Mouse (Mus musculus): ENCODE measurements around the gene Tubb5. TPM values are rescaled to one million over a fixed set of nuclear protein-coding genes. Genes with fewer than 3 reads are reported as not detected.

The Tubb5 gene
- polyA plus RNA-seq, 1 experiment from 2014 or later, result 833 TPM

GRCm38 (mm10) chr17:35835424-35836140, 2.5 kb downstream of the Tubb5 start:
- H3K9ac ChIP-seq, result peak overlapping the region; percentile 79; the same call in 1 of the 2 replicates
- H3K9me3 ChIP-seq, result no peaks in the 10 kb centered on the region
- H3K36me3 ChIP-seq, result peaks cover 52% of the 10 kb centered on the region
- no peaks in the 10 kb centered on the region for H3K27me3 ChIP-seq
- H3K4me3 ChIP-seq, result peak overlapping the region; percentile 63
- WGBS, result 69% methylated on average over 26 of the region's 26 CpGs
- peak overlapping the region; percentile 71 for H3K4me2 ChIP-seq
- no peak overlapping the region for H3K27ac ChIP-seq
- peaks cover 39% of the 10 kb centered on the region for H3K4me1 ChIP-seq
- no peak for ATAC-seq (ENCODE audit: insufficient number of reproducible peaks, low FRiP score, low TSS enrichment, low read depth)

- H3K36me3 ChIP-seq, result peaks cover 54% of the 10 kb centered on the region
- H3K4me1 ChIP-seq, result peaks cover 44% of the 10 kb centered on the region
- H3K9ac ChIP-seq, result peak overlapping the region; percentile 20; the same call in 1 of the 2 replicates
- H3K4me2 ChIP-seq, result peak overlapping the region; percentile 71
- H3K27ac ChIP-seq, result no peak overlapping the region
- peak overlapping the region; percentile 63 for H3K4me3 ChIP-seq
- H3K27me3 ChIP-seq, result no peaks in the 10 kb centered on the region
- H3K9me3 ChIP-seq, result no peaks in the 10 kb centered on the region
- no peak for ATAC-seq (ENCODE audit: insufficient number of reproducible peaks, low FRiP score, low TSS enrichment, low read depth)
- 71% methylated on average over 26 of the region's 26 CpGs for WGBS
Observed at GRCm38 (mm10) chr17:35834696-35835422, 3.2 kb downstream of the Tubb5 start.

DNA sequence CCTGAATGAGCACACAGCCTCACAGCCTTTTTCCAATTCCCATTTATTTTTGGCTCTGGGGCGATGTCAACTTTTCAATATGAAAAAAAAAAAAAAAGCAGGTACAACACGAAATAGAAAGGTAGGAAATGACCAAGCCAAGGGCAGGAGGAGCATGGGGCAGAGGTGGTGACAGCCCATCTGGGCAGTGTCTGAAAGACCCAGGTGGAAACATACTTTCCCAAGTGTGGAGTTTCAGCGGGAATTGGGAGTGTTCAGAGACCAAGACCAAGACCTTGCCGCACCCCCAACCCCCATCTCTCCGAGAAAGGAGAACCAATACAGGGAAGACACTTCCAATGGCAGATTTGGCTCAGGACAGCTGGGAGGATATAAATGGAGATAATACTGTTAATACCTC, 4.2 kb downstream of the Tubb5 start:
- no peaks in the 10 kb centered on the region for H3K9me3 ChIP-seq
- WGBS, result 48% methylated on average over 5 of the region's 5 CpGs
- peaks cover 42% of the 10 kb centered on the region for H3K4me1 ChIP-seq
- ATAC-seq (ENCODE audit: insufficient number of reproducible peaks, low FRiP score, low TSS enrichment, low read depth), result no peak
- H3K27me3 ChIP-seq, result no peaks in the 10 kb centered on the region
- H3K36me3 ChIP-seq, result peaks cover 57% of the 10 kb centered on the region
- no peak overlapping the region for H3K9ac ChIP-seq
- no peak overlapping the region for H3K4me3 ChIP-seq
- H3K27ac ChIP-seq, result no peak overlapping the region
- H3K4me2 ChIP-seq, result no peak overlapping the region

DNA sequence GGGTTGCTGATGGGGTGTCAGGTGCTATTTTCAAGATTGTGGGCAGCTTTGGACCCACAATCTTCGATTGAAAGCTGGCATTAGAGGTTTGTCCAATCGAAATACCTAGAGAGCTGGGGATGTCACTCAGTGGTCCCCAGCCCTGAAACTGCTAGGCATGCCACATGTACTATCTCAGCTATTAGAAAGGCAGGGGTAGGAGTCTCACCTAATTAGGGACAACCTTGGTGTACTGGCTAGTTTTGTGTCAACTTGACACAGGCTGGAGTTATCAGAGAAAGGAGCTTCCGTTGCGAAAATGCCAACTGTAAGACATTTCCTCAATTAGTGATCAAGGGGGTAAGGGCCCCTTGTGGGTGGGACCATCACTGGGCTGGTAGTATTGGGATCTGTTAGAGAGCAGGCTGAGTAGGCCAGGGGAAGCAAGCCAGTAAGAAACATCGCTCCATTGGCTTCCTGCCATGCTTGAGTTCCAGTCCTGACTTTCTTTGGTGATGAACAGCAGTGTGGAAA, 4.8 kb downstream of the Tubb5 start:
- no peak overlapping the region for H3K4me2 ChIP-seq
- H3K36me3 ChIP-seq, result peaks cover 61% of the 10 kb centered on the region

GRCm38 (mm10) chr17:35832400-35833238, 5.5 kb downstream of the Tubb5 start:
- Histone ChIP-seq H3K27ac (peak overlapping the region; percentile 44; the same call in 1 of the 2 replicates), H3K27me3 (no peaks in the 10 kb centered on the region), H3K9me3 (no peaks in the 10 kb centered on the region), H3K36me3 (peaks cover 68% of the 10 kb centered on the region), H3K9ac (no peak overlapping the region), H3K4me3 (no peak overlapping the region), H3K4me1 (peaks cover 42% of the 10 kb centered on the region), H3K4me2 (no peak overlapping the region)
- 61% methylated on average over 8 of the region's 8 CpGs for WGBS
- no peak for ATAC-seq (ENCODE audit: insufficient number of reproducible peaks, low FRiP score, low TSS enrichment, low read depth)

More for the DNA sequence above, 4.8 kb downstream of the Tubb5 start:
- Histone ChIP-seq H3K4me3 (no peak overlapping the region), H3K27ac (peak overlapping the region; percentile 44; the same call in 1 of the 2 replicates), H3K27me3 (no peaks in the 10 kb centered on the region), H3K9me3 (no peaks in the 10 kb centered on the region), H3K9ac (no peak overlapping the region), H3K4me1 (peaks cover 42% of the 10 kb centered on the region)
- 24% methylated on average over 5 of the region's 5 CpGs for WGBS
- no peak for ATAC-seq (ENCODE audit: insufficient number of reproducible peaks, low FRiP score, low TSS enrichment, low read depth)

DNA sequence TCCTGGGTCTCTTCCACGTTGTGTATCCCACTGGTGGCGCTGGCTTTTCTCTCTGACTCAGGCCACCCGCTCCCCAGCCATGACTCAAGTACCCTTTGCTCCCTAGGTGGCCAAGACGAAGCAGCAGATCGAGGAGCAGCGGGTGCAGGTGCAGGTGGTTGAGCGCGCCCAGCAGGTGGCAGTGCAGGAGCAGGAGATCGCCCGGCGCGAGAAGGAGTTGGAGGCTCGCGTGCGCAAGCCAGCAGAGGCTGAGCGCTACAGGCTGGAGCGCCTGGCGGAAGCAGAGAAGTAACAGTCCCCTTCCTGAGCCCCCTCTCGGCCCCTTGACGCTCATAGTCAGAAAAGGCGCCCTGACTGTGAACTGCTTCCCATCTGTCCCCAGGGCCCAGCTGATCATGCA, 8.4 kb downstream of the Tubb5 start:
- WGBS, result 3% methylated on average over 21 of the region's 21 CpGs
- no peak overlapping the region for H3K9ac ChIP-seq
- ATAC-seq (ENCODE audit: insufficient number of reproducible peaks, low FRiP score, low TSS enrichment, low read depth), result peak; percentile 74
- H3K27ac ChIP-seq, result no peak overlapping the region; the same call in 1 of the 2 replicates
- peaks cover 24% of the 10 kb centered on the region for H3K4me1 ChIP-seq
- H3K36me3 ChIP-seq, result peaks cover 75% of the 10 kb centered on the region
- peak overlapping the region; percentile 24; the same call in 1 of the 2 replicates for H3K4me2 ChIP-seq
- no peaks in the 10 kb centered on the region for H3K9me3 ChIP-seq
- H3K4me3 ChIP-seq, result no peak overlapping the region
- H3K27me3 ChIP-seq, result no peaks in the 10 kb centered on the region

GRCm38 (mm10) chr17:35825109-35825850, 12.8 kb downstream of the Tubb5 start:
- peaks cover 46% of the 10 kb centered on the region for H3K4me1 ChIP-seq
- no peak overlapping the region for H3K27ac ChIP-seq
- no peaks in the 10 kb centered on the region for H3K27me3 ChIP-seq
- 93% methylated on average over 13 of the region's 13 CpGs for WGBS
- ATAC-seq (ENCODE audit: insufficient number of reproducible peaks, low FRiP score, low TSS enrichment, low read depth), result no peak
- no peak overlapping the region for H3K9ac ChIP-seq
- no peak overlapping the region for H3K4me3 ChIP-seq
- no peak overlapping the region for H3K4me2 ChIP-seq
- peaks cover 44% of the 10 kb centered on the region for H3K36me3 ChIP-seq
- no peaks in the 10 kb centered on the region for H3K9me3 ChIP-seq

DNA sequence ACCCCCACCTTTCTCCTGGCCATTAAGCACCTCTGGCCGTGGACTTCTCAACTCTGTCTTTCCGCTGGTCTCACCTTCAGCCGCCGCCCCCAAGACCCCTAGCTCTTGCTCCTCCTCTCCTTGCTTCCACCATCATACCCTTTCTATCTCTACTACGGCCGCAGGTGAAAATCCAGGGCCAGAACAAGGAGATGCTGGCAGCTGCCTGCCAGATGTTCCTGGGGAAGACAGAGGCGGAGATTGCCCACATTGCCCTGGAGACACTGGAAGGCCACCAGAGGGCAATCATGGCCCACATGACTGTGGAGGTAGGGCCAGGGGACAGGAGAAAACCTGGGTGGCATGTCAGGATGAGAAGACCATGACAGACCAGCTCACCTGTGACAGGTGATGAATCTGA, 13.7 kb downstream of the Tubb5 start:
- no peak overlapping the region for H3K27ac ChIP-seq
- WGBS, result 43% methylated on average over 7 of the region's 7 CpGs
- peak overlapping the region; percentile 64 for H3K4me3 ChIP-seq
- peak overlapping the region; percentile 94; the same call in 1 of the 2 replicates for H3K4me2 ChIP-seq
- ATAC-seq (ENCODE audit: insufficient number of reproducible peaks, low FRiP score, low TSS enrichment, low read depth), result no peak
- H3K27me3 ChIP-seq, result no peaks in the 10 kb centered on the region
- H3K36me3 ChIP-seq, result peaks cover 43% of the 10 kb centered on the region
- no peaks in the 10 kb centered on the region for H3K9me3 ChIP-seq
- peaks cover 37% of the 10 kb centered on the region for H3K4me1 ChIP-seq
- H3K9ac ChIP-seq, result 0 out of 2 replicates have a peak overlapping the region, but pooled peaks have one; percentile 50

GRCm38 (mm10) chr17:35822964-35823937, 14.9 kb downstream of the Tubb5 start, which contains the start of gene Flot1:
Flot1 (plus strand) TSS chr17:35823230.
- Histone ChIP-seq H3K4me3 (peak within 1 kb of the TSS; percentile 64), H3K4me2 (peak within 1 kb of the TSS; percentile 94), H3K9me3 (no peaks in the 10 kb centered on the region), H3K27me3 (no peaks in the 10 kb centered on the region), H3K4me1 (peaks cover 36% of the 10 kb centered on the region), H3K36me3 (peaks cover 36% of the 10 kb centered on the region), H3K9ac (peak within 1 kb of the TSS; percentile 65), H3K27ac (peak within 1 kb of the TSS; percentile 85)
- WGBS, result under 1% methylated on average over 45 of the region's 47 CpGs
- peak; percentile 87 for ATAC-seq (ENCODE audit: insufficient number of reproducible peaks, low FRiP score, low TSS enrichment, low read depth)

DNA sequence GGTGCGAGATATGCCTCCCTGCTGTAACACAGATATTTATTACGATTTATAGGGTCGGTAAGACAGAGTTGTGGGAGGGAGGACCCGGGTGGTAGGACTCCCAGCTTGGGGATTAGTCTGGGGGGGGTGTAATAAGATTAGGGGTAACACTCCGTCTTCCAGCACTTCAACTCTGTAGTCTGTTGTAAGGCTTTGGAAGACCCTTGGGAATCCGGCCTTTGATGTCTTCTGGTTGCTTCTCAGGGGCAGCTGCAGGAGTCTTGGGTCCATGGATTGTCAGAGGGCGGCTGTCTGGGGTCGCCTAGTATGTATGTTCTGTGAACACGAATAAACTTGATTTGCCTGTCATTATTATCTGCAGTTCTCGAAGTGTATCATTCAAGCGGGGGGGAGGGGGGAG, 15.5 kb downstream of the Tubb5 start:
- no peaks in the 10 kb centered on the region for H3K9me3 ChIP-seq
- no peaks in the 10 kb centered on the region for H3K27me3 ChIP-seq
- peak overlapping the region; percentile 65 for H3K9ac ChIP-seq
- H3K4me3 ChIP-seq, result peak overlapping the region; percentile 64
- peak overlapping the region; percentile 85 for H3K27ac ChIP-seq
- ATAC-seq (ENCODE audit: insufficient number of reproducible peaks, low FRiP score, low TSS enrichment, low read depth), result no peak
- peaks cover 36% of the 10 kb centered on the region for H3K4me1 ChIP-seq
- peaks cover 29% of the 10 kb centered on the region for H3K36me3 ChIP-seq
- peak overlapping the region; percentile 94 for H3K4me2 ChIP-seq
- 1% methylated on average over 11 of the region's 11 CpGs for WGBS
